Mouse (Mus musculus) regulatory T cell (primary cell): ENCODE data around the gene Ffar2.
"Not testable (repeated sequence)": the region's sequence is repeated elsewhere in the genome, so short reads cannot be mapped to it uniquely, and the experiment has no call there.

Source experiments
- in situ Hi-C: fragments of 300-600 bp; cut with MboI, MseI; formaldehyde crosslinking; loops from one replicate; pipeline ENCODE4 v1.15.1; 2025; ENCODE audit warnings: high pct_unique_total_duplicates

Ffar2 gene

DNA sequence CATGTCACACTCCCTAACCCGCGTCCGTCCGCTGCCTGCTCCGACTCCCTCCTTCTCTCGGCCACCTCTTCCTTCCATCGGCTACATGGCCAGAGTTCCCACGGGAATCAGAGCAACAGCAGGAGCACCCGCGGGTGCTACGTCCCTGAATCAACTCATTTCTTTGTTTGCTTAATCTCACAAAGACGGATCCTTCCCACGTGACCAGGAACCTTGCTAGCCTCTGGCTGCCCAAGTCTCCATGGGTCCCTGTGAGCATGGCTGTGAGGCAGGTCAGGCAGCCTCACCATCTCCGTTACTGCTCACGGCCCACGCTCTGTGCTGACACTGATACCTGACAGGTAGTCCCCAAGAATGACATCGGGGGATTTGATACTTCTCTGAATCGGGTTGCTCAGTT is at the start of gene Ffar2:
Gene Ffar2, minus strand, starts transcription at position 101 of the 400 bp plus-strand sequence.
- in situ Hi-C loops = no loop called here

DNA sequence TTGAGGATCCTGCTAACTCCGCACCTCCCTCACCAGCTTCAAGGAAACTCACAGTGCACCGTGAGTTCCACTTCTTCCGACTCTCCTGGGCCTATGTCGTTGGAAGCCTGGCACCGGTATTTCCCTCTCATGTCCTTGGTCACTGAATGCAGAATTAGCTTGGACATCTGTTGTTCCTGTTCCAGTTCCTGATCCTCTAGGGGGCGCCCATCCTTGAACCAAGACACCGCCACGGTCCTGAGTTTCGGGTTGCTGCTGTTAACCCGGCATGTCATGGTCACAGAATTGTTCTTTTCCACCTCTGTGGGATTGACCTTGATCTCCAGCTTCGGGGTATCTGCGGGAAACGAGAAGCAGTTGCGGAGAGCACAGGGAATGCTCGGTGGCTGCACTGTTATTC is 49.5 kb upstream of the Ffar2 start:
- in situ Hi-C loops = no loop called here

DNA sequence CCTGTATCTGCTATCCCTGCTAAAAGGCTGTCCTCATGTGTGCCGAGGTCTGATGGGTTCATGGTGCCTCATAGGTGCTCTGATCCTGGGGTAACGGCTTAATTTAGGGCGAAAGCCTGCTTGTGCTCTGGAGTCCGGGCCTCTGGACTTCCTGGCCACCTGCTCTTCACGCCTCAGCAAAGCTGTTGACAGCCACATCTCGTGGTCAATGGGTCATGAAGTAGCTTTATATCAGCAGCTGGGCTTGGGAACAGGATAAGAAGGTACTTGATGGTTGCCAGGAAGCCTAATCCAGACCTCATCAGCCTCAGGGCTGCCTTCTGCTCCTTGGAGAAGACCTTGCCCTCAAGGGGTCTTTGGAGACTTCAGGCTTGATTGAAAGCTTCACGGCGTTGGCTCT is 39.8 kb upstream of the Ffar2 start:
- in situ Hi-C loops = no loop called here

DNA sequence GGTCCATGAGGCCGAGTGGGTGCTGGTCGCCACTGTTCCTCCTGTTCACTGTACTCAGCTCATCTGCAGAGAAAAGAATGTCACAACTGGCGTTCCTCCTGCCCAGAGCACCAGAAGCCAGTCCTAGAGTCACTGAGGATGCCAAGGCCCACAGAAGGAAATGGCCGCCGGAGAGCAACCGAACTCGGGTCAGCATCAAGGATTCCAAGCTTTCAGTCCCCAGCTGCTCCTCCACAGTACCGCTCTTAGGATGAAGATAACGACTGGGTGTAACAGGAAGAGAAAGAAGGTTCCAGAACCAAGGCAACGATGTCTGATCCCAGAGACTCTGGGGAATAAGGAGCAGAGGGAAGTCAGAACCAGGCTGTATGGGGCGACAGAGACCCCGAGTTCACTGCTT is 37.9 kb upstream of the Ffar2 start, which contains the start of gene Ffar1:
Gene Ffar1, minus strand, starts transcription at position 101 of the 400 bp plus-strand sequence.
- in situ Hi-C loops = no loop called here

DNA sequence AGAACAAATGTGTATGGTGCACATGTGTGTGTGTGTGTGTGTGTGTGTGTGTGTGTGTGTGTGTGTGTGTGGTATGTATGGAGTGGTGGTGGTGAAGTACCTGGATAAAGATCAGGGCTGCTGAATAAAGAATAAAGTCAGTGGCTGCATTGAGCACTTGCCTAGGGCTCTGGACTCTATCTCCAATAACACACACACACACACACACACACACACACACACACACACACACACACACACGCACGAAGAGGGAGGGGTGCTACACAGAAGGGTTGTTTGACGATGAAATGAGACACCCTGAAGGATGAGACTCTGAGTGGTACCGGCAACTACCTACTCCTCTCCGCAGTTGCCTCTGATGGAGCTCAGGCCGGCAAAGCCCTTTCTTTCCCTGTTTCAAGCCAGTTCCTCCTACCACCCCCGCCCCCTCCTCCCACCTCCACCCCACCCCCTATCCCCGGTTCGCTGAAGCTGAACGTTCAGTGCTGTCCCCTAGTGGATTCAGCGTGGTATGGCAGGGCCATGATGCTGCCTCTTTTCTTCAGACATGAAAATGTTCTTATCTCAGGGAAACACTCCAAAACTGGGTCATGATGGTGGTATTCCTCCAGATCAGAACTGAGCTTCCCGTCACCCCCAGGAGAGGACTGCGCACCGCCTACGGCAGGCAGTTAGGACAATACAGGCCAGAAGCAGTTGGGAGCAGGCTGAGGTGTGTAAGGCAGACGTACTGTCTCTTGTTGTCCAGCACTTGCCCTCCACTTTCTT is 36.2 kb upstream of the Ffar2 start:
- in situ Hi-C loops = no loop called here

DNA sequence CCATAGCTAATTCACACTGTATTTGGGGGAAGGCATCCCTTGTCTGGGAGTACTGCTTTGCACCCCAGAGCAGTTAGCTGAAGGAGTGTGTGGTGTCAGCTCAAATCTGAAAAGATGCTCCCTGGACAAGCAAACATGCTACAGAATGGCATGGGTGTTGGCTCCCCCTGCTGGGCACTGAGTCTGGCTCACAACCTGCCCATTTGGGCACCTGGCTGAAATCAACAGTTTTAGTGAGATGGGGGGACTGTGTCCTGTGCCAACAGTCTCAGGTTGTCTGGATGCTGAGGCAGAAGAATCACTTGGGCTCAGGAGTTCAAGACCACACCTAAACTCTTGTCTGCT is 35.7 kb upstream of the Ffar2 start:
- in situ Hi-C loops = no loop called here

DNA sequence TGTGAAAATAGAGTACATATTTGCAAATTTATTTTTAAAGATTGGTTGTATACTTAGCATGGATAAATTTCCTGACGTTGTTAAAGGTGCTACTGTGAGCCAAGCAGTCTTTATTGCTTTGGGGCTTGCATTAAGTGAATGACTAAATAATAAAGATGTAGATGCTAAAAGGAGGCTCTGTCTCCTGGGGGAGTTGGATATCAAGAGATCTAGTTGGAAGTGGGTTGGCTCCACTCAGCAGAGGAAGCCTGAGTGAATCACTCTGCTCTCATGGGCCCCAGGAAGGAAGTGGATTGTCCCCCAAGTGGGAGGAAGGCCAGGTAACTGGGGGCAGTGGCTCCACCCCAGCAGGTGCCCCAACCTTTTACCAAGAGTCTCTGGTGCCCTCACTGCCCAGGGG is 34.2 kb upstream of the Ffar2 start:
- in situ Hi-C loops = no loop called here

DNA sequence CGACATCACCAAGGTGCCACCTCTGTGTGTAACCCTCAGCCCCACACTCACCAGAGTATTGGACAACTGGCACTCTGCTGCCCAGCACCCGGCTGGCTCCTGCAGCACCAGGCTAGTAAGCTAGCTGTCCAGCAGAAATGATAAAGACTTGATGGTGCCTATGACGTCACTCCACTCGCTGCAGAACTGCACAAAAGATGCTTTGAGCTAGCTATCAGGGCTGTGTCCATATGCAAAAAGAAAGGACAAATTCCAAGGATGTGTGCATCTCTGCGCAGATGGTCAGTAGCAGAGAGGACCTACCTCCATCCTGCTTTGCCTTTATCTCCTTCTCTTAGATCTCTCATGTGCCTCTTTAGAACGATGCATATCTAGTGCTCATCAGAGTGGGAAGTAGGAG is 32.5 kb upstream of the Ffar2 start, which contains the start of gene Ffar3:
Gene Ffar3, minus strand, starts transcription at position 101 of the 400 bp plus-strand sequence.
- in situ Hi-C loops = no loop called here

DNA sequence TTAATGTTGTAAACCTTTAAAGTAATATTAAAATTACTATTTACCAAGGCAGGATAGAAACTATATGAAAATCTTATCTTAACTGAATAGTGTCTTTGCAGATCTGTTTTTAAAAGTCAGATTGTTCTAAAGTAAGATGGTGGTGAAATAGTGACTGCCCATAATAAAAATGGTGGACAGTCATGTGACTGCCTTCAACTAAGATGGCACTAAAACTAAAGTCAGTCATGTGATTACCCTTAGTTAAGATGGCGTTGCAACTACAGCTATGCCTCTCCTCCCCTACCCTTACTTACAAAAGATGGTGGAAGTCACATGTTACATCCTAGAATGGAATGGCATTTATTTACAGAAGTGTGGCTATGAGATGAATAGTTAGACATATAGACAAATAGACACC is 27.8 kb upstream of the Ffar2 start:
- in situ Hi-C loops = no loop called here

DNA sequence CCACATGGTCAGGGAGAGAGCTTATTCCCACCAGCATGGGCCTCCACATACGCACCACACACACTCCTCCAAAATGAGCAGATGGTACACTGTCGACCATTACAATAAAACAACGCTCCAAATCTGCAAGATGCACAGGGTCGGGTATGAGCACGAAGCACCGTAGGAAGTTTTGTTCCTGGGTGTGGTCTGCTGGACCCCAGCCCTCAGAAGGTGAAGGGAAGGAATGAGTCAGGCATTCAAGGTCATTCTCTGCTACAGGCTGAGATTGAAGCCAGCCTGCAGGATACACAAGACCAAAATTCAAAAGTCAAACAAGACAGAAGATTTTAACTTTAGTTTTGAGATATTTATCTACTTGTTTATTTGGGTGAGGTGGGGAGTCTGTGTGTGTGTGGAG is 24.4 kb upstream of the Ffar2 start:
- in situ Hi-C loops = no loop called here

DNA sequence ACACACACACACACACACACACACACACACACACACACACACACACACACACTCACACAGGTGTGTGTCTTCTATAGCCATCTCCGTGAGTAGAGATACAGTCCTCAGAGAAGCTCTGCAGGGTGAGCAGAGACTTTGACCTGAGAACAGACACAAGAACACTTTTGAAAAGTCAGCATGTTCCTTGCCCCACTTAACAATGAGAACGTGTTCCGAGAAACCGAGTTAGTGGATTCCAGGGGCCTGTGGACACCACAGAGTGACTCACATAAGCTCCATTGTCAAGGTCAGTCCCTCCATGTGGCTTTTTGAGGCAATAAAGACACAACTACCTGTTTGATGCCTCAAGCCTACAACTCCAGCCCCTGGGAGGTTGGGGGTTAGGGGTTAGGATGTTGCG is 23.8 kb upstream of the Ffar2 start:
- in situ Hi-C loops = no loop called here

DNA sequence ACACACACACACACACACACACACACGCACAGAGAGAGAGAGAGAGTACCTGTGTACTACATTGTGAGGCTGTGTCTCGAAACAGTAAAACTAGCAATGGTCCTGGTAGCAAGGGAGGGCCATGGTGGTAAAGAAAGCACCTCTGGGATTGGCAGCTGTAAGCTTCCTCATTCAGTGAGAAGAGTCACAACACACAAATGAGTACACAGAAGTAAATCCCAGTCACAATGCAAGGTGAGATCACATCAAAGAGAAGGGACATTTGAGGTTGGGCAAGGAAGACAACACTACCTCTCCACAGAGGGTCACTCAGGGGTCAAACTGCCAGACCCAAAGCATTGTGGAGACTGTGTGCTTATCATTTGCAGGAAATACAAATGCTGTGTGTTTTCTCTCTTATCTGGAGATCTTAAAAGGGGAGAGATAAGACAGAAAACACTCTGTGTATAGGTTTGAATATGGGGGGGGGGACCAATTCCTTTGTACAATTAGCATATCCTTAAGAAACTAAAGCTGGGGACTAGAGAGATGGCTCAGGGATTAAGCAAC is 23.0 kb upstream of the Ffar2 start:
- in situ Hi-C loops = no loop called here

DNA sequence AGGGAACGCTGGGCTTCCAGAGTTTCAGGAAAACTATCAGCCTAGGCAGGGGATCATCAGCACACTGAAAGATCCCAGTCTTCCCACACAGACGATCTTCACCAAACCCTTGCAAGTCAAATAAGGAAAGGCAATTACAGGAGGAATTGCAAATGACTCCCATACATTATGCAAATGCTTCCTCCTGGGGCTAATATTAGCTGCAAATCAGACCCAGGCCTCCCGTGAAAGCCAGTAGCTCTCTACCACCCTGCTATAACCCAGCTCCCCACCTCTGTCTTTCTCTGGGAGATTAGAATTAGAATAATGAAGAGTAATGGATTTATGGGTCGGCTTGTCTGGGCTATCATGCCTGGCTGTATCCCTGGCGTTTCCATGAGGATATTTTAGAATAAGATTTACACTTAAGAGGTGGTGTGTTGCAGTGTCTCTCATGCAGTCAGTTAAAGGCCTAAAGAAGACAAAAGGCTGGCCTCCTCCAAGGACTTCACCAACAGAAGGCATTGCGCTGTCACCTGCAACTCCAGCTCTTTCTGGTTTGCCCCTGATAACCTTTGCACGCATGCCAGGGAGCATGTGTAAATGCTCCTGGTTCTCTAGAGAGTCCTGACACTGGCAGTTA is 21.2 kb upstream of the Ffar2 start:
- in situ Hi-C loops = no loop called here

DNA sequence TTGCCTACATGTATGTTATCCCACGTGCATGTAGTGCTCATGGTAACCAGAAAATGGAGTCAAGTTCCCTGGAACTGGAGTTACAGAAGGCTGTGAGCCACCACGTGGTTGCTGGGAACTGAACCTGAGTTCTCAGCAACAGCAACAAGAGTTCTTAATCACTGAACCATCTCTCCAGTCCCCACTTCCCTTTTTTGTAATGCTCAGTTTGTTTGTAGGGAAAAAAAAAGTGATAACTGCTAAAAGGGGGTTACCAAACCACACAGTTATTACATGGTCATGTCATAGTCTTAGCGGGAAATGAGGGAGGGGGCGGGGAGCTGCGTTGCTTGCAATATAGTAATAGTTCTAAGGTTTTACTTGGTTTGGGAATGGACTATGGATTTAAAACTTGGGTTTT is 18.5 kb upstream of the Ffar2 start:
- in situ Hi-C loops = no loop called here

DNA sequence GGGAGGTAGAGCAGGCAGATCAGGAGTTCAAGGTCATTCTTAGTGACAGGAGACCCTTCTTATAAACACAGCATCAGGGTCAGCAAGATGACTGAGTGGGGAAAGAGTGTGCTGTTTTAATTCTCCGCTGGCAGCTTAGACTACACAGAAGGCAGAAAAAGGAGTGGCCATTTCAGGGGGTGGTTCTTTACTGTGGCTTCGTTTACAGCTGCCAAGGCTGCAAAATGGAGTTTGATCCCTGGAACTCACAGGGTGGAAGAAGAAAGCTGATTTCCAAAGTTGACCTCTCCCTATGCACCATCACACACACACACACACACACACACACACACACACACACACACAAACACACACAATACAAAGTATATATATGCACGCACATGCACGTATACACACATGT is 17.8 kb upstream of the Ffar2 start:
- in situ Hi-C loops = no loop called here

DNA sequence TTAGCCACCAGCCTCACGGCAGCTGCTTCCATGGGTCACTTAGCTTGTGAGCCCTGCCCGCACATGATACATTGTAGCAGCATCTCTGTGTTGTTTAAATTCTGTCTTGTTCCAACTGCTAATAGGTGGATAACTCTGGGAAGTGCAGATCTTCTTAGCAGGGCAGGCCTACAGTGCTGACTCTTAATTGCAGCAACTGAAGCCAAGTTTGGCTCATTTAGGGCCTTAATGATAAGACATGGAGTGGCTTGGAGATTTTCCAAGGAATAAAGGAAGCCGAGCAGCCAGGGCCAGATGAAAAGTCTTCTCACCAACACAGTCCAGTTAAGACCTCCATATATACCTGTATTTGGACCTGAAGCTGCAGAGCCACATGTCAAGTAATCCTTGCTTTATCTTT is 16.7 kb upstream of the Ffar2 start:
- in situ Hi-C loops = no loop called here

DNA sequence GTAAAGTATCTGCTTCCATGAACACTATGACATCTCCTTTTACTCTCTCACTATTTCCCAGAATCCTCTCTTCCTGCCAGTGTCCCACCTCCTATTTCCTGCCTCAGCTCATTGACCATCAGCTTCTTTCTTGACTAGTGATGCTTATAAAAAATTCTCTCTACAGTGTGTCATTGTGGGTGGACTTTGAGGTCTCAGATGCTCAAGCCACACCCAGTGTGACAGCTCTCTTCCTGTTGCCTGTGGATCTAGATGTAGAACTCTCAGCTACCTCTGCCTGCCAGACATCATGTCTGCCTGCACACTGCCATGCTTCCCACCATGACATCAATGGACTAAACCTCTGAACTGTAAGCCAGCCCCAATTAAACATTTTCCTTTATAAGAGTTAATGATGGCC is 13.7 kb upstream of the Ffar2 start:
- in situ Hi-C loops = no loop called here

DNA sequence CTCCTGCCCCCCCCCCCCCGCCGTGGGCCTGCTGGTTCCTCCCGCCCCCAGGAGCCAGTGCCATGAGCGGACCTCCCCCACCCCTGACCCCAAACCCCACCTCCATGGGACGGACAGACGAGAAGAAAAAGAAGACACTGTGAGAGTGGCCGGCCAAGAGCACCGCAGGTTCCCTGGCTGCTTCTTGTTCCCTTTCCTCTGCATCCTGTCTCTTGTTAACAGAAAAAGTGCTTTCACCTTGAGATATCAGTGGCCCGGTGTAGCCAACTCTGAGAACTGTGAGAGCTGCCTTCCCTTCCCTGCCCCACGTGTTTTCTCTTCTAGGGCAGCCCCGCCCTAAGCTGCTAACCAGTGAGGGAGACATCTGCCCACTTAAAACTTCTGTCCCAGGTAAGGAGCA is 9.1 kb upstream of the Ffar2 start:
- in situ Hi-C loops = not testable (repeated sequence)

DNA sequence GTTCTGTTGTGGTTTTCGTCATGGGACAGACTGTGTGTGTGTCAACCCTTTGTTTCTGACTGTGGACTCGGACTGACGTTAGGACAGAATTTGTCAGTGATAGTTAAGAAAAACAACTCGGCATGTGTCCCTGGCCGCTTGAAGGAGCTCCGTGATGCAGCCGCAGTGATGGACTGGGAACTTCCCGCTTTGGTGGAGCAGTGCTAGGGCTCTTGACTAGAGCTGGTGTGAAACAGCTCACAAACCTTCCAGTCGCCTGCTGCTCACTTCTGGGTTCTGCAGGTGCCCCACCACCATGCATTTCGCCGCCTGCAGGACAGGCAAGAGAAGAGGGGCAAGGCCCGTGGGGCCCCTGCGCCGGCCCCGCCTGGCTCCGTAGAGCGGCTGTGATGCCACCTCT is 8.7 kb upstream of the Ffar2 start:
- in situ Hi-C loops = no loop called here

DNA sequence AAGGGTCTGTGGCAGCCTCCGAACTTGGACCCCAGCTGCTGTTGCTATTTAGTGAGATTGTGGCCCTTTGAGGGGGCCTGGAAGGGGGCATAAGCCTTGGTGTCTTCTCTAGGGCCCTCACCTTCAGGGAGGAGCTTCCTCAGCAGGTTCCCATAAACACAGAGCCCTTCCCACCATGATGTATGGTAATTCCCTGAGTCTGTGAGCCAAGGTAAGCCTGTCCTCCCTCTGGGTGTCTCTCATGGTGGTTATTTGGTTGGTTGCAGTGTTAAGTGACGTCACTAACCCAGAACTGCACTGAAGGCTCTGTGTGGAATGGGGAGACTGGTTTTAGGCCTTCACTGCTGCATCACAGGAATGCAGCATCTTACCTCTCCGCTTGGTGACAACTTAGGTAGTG is 5.9 kb upstream of the Ffar2 start:
- in situ Hi-C loops = no loop called here

DNA sequence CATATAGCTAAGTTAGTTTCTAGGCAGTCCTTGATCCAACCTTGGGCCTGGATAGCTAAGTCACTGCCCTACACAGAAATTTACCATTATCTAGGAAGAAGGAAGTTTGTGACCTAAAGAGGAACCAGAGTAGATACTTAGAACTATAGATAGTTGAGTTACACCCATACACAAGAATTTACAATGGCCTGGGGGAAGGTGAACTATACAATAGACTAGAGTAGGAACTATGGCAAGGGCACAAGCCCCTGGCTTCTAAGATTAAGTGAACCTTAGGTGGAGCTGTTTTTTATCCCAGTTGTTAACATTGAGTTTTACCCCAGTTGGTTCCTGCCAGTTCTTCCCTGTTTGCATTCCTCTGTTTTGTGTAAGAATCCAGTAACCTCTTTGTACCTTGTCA is 5.3 kb upstream of the Ffar2 start:
- in situ Hi-C loops = not testable (repeated sequence)

DNA sequence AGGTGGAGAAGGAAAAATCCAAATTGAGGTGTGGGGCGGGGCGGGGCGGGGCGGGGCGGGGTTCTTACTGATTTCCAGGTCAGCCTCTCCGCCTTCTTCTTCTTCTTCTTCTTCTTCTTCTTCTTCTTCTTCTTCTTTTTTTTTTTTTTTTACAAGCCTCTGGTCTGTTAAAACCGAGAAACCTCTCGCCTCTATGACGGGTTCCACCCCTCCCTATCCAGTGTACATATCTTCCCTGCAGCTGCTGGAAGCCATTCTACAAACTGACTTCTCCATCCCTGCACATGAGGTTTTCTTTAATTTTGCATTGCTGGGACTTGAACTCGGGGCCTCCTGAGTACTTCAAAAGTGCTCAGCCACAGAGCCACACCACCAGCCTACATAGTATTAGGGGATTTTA is 3.1 kb upstream of the Ffar2 start:
- in situ Hi-C loops = no loop called here

DNA sequence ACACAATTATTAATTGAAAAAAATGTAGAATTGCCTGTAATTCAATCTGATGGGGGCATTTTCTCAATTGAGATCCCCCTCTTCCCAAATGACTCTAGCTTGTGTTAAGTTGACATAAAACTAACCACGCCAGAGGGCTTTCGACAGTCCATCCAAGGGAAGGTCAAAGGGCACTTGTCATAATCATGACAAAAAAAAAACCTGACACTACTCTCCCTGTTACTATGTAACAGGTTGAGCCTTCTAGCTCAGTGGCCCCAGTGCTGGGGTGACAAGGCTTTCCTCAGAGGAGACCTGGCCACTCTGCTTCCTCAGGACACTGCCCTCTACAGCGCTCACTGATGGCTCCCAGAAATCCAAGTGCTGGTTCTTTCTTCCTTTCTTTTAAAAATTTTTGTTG is 731 bp upstream of the Ffar2 start:
- in situ Hi-C loops = no loop called here
